Mouse (Mus musculus): ENCODE measurements around the gene Eprs. TPM values are rescaled to one million over a fixed set of nuclear protein-coding genes. Genes with fewer than 3 reads are reported as not detected.

Gene Eprs
- total RNA-seq, 1 experiment from 2014 or later = 247 TPM

Other genes starting within 250 kb of the Eprs start
- gene Rab3gap2, start 158.9 kb upstream of the Eprs start, total RNA-seq (2017) = 43.5 and 50.6 TPM in 2 replicates
- 53.2 and 60.1 TPM in 2 replicates for gene Iars2, start 33.6 kb upstream of the Eprs start, total RNA-seq (2017)
- gene Bpnt1, start 30.9 kb upstream of the Eprs start, total RNA-seq (2017) = 20.1 and 22.2 TPM in 2 replicates
- 0.05 and 0.18 TPM in 2 replicates for gene Slc30a10, start 91.8 kb downstream of the Eprs start, total RNA-seq (2017)